Mouse (Mus musculus) ovary, postnatal 14 days (tissue): ENCODE data around the gene Cercam.

Source experiments
- DNase-seq: peaks from one replicate; pipeline ENCODE4 v3.0.0; 2022; ENCODE audit warnings: low spot score

Gene Cercam

DNA sequence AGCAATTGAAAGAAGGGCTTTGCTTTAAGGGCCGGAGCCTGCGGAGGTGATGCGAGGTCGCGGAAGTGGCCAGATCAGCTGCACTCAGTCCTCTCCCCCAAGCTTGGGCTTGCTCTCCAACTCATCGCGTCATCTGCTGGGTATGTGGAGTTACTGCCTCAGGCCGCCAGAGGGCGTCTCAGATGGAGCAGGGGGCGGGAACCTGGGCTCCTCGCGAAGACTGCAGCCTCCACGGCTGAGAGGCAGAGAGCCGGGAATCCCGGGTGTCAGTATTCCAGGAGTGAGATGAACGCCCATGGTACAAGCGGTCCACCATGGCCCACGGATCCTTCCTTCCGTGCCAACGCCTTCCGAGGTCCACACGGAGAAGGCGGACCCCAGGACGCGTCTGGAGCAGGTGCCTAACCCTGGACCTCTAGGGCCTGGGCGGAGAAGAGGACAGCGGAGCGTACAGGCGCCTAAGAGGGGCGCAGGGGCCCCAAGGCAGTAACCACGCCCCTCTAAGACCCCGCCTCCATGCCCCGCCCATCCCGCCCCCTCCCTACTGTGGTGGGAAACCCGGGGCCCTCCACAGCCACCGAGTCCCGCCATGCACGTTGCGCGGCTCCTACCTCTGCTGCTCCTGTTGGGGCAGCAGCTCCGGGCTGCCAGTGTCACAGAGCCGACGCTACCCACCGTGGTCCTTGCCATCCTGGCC lies at the start of gene Cercam:
Gene Cercam, plus strand, starts transcription at position 216 of the 697 bp plus-strand sequence.
- DNase-seq, result peak; percentile 89

DNA sequence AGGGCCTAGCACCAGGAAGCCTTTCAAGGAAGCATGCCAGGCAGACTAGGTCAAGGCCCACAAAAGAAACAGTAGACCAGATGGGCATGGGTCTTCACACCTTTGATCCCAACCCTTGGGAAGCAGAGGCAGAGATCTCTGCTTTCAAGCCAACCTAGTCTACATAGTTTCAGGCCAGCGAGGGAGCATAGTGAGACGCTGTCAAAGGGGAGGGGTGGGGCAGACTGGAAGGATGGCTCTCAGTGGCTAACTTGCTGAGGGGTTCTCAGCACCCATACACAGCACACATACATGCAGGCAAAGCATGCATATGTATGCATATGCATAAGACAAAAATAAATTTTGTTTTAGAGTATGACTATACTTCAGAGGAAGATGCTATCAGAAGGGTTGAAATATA lies 49.6 kb upstream of the Cercam start:
- no peak for DNase-seq

DNA sequence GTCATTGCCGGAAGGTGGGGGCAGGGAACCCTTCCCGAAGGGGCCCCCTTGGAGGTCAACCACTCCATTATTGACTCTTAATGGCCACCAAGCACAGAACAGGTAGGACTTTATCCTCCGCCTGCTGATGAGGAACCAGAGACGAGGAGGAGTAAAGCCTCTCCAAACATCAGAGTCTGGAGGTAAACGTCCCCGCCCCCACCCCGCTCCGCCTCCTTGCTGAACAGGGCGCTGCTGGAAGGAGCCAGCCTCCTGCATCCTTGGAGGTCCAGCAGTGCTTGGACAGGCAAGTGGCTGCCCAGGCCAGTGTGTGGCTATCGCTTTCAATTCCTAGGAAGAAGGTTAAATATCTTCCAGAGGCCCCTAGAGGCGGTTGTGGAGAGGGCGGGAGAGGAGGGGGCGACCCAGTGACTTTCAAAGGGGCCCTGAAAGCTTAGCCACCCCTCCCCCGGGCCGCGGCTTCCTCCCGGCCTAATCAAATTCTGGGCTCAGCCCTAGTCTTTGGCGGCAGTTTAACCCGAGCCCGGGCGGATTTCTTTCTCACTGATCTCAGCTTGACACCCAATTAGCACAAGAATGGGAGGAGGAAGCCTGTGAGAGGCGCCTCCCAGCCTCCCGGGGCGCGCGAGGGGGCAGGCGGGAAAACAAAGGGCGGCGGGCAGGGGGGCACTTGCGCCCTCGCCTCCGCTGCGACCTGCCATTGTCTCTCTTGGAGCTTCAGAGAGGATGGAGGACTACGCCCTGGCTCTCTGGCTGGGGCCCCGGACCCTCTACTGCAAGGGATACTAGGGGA lies 48.7 kb upstream of the Cercam start, which contains the start of gene Urm1:
Gene Urm1, plus strand, starts transcription at position 51 of the 793 bp plus-strand sequence.
- peak; percentile 57 for DNase-seq

DNA sequence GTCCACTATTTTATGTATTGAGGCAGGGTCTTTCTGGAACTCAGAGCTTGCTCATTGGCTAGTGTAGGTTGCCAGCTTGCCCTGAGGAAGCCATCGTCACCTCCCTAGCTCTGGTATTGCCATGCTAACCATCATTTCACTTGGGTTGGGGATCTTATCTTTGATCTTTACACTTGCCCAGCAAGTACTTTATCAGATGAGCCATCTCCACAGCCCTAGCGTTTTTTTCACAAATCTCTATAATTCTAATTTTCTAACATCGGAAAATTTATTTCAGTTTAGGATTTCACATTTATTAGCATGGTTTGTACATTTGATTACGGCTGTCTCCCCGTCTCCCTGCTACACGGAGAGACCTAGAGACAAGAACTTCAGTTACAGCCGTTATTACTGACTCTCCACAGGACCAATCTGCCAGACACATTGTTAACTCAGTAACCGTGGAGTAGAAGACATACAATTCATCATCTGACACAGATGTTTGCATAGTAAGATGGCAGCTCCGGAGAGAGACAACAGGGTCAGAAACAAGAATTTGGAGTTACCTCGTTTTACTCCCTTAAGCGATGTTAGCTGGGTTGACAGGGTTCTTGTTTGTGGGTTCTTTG lies 42.5 kb upstream of the Cercam start:
- DNase-seq, result no peak

DNA sequence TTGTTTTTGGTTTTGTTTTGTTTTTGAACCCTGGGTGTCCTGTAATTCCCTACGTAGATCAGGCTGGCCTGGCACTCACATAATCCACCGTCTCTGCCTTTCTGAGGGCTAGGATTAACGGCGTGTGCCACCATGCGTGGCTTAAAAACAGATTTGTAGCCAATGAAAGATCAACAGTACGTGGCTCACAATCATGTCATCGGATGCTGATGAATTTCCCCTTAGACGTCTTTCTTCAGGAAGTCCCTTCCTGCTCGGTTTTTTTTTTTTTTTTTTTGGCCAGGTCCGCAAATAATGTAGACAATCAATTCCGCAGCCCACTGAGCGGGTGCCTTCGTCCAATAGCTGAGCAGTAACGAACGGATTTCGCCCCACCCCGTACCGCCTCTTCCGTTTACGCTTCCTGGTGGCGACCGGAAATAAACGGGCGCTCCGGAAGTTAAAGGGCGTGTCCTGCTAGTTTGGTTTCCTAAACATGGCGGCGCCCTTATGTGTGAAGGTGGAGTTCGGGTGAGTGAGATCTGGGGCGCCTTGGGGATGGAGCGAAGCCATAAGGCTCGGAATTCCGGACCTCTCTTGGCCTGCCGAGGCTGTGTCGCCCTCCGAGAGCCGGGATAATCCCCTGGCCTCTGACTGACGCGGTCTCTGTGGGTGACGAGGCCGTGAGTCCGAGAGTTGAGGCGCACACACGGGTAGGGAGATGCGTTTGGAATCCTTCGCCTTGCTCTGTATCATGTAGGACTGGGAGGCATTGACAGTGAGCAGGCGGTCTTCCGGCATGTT lies 41.8 kb upstream of the Cercam start:
- DNase-seq, result peak; percentile 85

DNA sequence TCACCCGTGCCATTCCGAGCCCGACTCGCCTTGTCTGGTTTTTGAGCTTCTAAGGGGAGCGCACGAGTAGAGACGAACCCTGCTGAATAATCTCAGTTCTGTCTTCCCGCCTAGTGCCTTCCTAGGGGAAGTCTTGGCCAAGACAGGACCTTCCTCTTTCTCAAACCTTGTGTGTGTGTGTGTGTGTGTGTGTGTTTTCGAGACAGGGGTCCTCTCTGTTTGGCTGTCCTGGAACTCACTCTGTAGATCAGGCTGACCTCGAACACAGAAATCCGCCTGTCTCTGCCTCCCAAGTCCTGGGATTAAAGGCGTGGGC lies 41.3 kb upstream of the Cercam start:
- no peak for DNase-seq

DNA sequence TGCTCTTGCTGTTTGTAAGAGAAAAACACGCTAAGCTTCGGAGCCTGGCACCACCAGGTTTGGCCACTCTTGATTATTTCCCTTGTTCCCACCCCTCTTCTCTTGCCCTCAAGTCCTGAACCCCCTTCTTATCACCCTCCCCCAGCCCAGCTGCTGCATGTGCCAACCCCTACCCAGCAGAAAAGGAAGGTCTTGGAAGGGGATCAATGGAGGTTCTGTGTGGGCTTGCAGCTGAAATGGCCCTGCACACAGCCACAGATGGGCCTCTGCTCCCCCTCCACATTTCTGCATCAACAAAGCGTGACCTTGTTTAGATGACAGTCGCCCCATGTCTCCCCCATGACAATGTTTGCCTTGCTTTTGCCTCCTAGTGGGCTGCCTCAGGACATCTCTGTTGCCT lies 37.9 kb upstream of the Cercam start:
- no peak for DNase-seq

DNA sequence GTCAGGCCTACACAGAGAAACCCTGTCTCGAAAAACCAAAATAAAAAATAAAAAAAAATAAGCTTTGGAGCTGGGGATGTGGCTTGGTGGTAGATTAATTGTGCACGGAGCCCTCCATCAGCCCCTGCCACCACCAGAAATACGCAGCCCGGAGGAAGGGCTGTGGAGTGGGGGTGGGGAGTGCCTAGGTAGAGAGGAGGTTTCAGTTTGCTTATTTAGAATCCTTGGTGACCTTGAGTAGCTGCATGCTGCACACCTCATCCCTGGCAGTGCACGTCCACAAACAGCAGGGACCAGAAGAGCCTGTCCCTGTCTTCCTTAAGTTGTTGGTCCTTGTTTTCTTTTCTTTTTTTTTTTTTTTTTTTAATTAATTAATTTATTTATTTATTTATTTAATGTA lies 35.2 kb upstream of the Cercam start:
- no peak for DNase-seq

DNA sequence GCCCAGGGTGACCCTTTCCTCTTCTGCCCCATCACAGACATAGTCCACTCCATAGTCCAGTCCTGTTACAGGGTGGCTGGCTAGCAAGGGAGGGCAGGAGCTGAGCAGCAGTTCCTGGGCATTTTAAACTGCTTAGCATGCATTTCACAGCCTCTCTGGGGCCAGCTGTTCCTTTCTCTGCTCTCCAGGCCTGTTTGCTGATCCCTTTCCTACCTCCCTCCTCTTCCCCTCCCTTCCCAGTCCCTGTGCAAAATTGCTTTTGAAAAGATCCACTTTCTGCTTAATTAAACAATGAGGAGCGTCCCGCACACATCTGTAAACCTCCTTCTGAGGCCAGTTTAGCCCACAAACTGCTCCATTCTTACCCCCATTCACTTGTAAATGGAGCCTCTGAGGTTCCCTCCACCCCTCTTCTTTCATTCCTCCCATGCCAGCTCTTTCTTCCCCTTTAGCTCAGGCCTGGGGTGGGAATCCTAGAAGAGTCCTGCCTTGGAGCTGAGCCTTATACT lies 33.5 kb upstream of the Cercam start:
- DNase-seq, result no peak

DNA sequence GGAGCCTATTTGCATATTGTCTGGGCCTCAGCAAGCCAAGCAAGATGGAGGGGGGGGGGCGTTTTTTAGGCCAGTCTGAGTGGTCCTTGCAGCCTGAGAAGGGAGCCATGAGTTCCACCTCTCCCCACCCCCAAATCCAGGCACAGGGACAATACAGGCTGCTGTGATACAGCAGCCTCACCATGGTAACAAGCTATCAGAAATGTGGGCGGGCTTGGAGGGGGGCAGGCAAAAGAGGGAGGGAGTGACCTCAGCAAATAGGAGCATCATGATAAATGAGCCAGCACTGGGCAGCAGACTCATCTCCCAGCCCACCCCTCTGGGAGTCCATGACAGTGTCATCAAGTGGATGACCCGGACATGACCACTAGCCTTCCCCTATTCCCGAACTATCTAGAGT lies 29.5 kb upstream of the Cercam start:
- no peak for DNase-seq

DNA sequence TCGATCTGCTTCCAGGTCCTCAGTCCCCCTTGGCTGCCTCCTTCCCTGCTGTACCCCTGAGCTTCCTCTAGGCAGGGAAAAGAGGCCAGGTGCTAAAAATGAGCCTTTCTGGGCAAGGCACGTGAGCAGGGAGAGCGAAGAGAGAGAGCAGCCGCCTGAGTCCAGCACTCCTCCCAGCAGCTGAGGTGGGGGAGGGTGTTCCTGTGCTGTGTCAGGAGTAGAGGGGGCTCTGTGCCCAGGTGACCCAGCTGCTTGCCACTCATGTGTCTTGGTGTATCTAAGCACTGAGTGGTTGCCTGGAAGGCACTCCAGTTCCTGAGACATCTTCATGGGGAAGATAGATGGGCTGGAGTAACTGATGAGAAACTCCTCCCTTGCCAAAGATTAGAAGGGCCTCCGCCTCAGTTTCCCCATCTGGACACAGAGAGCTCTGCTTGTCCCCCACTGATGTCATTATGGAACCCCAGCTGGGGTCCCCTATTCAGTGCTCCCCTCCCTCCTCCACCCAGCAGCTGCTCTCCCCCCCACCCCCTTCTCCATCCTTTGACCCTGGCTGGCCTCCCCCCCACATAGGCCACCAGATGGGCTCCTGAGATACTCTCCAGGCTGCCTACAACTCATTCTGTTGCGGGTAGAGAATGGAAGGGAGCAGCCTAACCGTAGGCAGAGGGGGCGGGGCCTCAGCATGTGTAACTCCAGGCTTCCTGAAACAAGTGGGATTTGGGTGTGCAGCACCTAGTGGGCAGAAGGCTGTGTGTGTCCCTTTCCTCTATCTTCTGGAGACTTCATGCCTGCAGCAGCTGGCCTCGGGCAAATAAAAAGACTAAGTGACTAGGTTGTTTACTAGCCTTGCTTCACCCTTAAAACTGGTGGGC lies 25.5 kb upstream of the Cercam start:
- no peak for DNase-seq

DNA sequence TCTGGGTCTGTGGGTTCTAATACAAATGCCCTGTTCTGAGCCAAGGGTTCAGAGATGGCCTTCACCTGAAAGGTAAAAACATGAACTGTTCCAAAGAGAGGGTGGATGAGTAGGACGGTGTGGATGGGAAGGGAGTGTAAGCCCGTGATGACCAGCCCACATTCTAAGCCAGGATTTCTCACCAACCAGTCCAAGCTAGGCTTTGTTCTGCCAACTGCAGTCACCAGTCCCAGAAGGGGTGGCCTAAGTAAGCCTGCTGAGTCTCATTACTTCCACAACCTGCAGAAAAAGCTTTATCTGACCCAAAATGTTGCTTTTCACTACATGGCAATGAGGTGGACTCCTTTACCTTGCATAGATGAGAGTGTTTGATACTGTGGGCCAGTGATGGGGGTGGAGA lies 24.8 kb upstream of the Cercam start:
- DNase-seq, result no peak

DNA sequence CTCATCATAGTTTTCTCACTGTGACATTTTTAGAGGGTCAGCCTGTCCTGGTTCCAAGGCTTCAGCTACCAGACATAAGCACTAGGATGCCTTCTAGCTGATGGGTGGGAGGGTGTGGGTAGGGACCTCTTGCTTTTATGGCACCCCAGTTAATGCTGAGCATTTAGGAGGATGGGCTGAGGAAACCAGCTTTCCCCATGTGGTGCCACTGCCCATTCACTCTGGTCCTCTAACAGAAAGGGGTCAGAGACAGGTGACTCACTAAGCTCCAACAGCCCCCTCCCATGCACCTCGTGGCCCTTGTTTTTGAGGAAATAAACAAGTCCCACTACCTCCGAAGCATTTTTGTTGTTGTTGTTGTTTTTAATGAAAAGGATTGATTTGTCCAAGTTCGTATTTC lies 24.3 kb upstream of the Cercam start:
- no peak for DNase-seq

DNA sequence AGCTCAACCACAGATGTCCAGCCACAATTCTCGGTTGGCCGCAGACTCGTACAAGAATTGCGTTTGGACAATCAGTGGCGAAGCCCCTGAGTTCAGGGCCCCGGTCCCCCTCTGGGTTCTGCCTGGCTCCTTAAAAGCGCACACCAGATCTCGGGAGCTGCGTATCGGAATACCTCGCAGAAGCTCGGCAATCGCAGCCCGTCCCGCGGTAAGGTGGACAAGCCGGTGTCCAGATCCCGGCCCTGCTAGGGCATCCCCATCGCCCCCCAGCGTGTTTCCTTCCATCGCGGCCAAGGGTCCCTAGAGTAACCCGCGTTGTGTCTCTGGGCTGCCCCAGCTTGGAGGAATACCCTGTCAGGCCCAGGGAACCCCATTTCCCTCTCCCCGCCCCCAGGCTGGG lies 23.3 kb upstream of the Cercam start:
- no peak for DNase-seq

DNA sequence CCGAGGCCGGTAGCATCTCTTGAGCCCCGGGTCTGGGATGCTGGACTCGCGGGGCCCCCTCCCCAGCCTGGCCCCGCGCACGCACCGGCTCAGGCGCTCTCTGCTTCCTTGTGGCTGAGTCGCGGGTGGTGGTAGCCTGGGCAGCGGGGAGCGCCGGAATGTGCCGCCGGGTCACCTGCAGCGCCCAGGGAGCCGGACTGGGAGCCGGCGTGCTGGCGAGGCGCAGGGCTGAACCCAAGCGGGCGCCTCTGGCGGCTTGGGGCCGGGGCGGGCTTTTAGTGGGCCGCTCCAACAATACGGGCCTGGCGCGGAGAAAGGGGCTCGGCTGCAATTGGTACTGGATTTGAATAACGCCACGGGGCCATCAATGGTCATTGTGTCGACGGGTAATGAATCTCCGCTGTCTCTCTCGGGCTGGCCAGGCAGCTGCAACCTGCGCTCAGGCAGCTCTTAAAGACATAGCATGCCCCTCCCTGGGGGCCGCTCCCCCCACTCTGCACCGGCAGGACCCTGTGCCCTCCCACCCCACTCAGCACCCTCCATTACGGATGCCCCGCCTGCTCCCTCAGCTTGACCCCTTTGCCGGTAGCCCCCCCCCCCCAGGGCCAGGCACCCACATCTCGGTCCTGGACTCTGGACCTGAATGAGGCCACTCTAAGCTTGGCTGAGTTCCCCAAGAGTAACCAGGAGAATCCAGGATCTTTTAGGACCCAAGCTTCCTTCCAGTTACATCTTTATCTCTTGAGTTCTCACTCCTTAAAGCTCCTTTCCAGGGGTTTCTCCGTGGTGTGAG lies 22.7 kb upstream of the Cercam start:
- DNase-seq, result no peak

DNA sequence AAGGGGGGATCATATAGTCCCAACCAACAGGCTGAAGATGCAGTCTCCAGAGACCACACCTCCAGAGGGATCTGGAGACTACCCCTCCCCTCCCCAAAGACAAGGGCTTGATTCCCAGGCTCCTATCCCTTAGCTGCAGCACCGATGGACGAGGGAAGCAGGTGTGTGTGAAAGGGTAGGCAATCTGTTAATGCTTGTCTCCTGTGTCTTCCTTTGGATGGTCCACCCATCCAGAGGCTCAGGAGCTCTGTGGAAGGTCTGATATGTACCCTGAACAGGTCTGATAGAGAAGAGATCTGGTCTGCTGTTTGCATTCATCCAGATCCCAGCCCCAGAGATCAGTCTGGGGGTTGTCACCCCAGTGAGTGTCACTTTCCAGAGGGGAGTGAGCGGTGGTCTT lies 22.1 kb upstream of the Cercam start:
- no peak for DNase-seq

DNA sequence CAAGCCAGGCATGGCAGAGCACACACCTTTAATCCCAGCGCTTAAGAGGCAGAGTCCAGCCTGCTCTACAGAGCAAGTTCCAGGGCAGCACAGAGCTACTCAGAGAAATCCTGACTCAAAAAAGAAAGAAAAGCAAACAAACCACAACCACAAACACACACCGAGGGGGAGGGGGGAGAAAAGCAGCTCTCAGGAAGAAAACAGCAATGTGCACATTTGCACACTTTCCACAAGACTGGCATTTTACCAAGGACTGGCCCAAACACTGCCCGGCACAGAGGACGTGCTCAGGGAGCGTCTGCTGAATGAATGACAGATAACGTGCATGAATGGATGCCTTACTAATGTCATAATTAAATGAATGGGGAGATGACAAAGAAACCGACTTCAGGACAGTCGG lies 19.9 kb upstream of the Cercam start:
- no peak for DNase-seq

DNA sequence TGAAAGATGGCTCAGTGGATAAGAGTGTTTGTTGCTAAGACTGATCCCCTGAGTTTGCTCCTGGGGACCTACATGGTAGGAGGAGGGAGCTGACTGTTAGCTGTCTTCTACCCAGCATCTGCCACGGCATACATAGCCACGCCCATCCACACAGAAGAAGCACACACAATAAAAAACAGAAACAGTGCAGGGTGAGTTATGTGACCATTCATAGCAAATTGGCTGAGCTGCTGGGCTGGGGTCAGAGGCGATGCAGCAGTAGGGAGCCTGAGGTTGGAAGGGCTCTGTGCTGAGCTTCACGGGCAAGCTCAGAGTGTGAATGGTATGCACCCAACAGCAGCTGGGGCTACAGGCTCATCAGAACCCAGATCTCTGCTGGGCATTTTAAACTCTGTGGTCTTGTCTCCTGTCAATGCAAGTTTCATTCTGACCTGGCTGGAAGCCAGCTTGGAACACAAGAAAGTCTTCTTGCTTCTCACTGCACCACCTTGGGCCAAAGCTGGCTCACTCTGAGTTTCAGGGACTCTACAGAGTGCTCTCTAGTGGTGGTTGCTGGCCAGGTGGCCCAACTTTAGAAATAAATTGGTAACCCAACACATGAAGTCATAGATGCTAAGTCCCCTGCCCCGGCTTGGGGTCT lies 19.0 kb upstream of the Cercam start:
- DNase-seq, result no peak

DNA sequence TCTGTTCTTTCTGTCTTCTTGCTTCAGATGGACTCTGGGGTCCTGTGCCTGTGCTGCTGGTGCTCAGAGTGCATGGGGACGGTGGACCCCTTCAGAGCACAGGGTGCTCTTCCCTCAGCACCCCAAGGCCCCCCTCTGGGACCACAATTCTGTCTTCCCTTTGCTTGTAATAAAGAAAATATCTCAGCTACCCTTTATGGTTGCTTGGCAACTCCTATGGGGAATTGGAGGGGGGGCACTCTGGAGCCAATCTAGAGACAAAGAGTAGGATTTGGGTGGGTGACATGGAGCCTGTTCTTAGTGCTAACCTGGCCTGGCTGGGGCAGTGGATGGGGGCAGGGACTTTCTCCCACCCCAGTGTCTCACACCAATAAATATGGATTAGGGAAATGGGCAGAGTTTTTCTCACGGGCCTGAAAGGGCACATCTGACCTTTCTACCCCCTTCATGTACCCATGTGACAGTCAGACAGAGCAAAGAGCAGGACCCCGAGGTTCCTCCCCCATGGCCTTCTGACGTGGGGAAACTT lies 15.9 kb upstream of the Cercam start:
- DNase-seq, result no peak

DNA sequence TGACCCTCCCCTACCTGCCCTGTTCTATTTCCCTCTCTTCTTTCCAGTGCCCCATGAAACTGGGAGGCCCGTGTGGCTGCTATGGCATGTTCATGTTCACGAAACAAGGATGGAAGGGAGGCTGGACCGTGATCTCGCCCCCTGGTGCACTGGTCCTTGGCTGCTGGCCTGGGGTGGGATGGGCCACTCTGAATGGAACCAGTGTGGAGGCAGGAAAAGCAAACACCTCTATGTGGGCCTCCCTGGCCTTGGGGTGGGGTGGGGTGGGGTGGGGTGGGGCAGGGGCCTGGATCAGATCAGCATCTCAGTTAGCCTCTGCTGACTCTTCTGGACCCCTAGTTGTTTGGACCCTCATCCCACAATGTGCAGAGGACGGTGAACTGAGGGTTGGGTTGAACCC lies 15.2 kb upstream of the Cercam start:
- DNase-seq, result no peak
